Mouse (Mus musculus): ENCODE data around the gene Stap2.

Gene Stap2

GRCm38 (mm10) chr17:56005415-56006061, at the start of gene Stap2, which contains the start of gene Mpnd:
Gene Stap2, minus strand, starts transcription at chr17:56005584.
Gene Mpnd, plus strand, starts transcription at chr17:56005711.
- DNase-seq (ENCODE audit: extremely low read depth, low read depth, low spot score), result peak; percentile 47

- DNase-seq (ENCODE audit: extremely low read depth, low read depth, low spot score), result no peak
Measured at GRCm38 (mm10) chr17:56054938-56055337, 49.6 kb upstream of the Stap2 start.

DNA sequence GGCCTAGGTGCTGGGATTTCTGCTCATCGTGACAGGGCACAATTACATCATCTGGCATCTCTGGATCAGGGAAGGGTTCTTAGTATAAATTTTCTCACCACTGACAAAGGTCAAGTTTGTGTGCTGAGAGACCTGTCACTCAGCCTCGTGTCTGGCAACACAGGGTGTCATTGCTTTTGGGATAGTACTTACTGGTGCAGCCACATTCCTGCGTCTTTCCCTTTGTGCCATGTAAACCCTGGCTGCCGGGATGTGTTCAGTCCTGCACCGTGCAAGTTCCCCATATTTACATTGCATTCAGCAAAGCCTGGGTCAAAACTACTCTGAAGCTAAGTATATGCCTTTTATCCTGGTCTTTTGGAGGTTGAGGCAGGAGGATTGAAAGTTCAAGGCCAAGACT, 46.0 kb upstream of the Stap2 start:
- DNase-seq (ENCODE audit: extremely low read depth, low read depth, low spot score), result peak; percentile 69

DNA sequence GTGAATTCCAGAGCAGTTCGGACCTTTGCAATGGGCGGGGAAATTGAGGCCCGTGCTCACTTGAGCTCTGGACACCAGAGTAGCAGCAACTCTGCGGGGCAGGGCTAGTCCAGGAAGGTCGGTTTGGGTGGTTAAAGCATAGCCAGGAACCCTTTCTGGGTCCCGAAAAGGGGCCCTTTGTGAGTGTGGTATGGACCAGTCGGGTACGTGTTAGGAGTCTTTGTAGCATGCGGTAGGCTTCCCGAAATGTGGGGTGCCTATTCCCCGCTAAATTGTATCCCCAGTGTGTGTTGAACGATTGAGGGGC, 35.4 kb upstream of the Stap2 start:
- no peak for DNase-seq (ENCODE audit: extremely low read depth, low read depth, low spot score)

DNA sequence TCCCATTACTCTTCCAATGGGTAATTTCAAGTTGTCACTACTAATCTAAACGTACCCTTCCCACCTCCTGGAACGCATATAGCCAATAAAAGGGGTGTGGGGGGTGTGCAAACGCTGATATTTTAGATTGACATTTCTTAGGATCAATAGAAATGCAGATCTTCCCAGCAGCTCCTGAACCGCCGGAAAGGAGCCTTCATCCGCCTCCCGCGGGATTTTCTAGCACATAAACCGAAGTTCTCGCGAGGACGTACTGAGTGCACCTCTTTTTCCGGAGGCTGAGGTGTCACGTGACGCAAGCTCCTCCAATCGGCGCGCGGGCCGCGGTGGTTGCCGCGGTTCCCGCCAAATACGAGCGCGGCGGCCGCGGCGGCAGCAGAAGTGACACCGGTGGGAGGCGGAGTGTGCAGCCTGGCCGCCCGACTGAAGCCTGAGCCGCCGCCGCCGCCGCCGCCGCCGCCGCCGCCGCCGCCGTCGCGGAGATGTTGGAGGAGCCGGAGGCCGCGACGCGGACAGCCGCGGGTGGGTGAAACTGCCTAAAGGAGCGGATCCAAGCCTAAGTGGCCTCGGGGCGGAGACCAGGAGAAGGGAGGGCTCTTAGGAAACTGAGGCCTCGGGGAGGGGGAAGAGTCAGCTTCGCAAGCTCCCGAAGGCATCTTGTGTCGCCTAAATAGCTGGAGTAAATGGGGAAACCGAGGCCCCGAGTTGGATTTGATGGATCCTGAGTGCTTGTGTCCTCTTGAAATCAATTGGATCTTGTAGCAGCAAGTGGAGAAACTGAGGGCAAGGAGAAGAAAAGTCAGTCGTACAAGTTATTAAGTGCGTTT, 34.9 kb upstream of the Stap2 start, which contains the start of gene Chaf1a:
TSS of gene Chaf1a (plus strand) at position 410 of the 827 bp plus-strand sequence.
- DNase-seq (ENCODE audit: extremely low read depth, low read depth, low spot score), result peak; percentile 82

DNA sequence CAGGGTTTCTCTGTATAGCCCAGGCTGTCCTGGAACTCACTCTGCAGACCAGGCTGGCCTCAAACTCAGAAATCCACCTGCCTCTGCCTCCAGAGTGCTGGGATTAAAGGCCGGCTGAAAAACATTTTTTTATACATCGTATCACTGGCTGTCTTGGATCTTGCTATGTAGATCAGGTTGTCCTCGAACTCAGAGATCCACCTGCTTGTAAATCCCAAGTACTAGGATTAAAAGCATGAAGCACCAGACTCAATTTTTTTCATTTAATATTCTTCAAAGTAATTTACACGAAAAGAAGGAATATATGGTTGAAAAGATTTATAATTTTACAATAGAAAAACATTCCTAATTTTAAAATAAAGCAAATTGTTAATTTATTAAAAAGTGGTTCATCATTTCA, 34.0 kb upstream of the Stap2 start:
- DNase-seq (ENCODE audit: extremely low read depth, low read depth, low spot score), result no peak

- peak; percentile 42 for DNase-seq (ENCODE audit: extremely low read depth, low read depth, low spot score)
Measured at GRCm38 (mm10) chr17:56038583-56039261, 33.3 kb upstream of the Stap2 start.

GRCm38 (mm10) chr17:56036901-56037287, 31.5 kb upstream of the Stap2 start:
- no peak for DNase-seq (ENCODE audit: extremely low read depth, low read depth, low spot score)

DNA sequence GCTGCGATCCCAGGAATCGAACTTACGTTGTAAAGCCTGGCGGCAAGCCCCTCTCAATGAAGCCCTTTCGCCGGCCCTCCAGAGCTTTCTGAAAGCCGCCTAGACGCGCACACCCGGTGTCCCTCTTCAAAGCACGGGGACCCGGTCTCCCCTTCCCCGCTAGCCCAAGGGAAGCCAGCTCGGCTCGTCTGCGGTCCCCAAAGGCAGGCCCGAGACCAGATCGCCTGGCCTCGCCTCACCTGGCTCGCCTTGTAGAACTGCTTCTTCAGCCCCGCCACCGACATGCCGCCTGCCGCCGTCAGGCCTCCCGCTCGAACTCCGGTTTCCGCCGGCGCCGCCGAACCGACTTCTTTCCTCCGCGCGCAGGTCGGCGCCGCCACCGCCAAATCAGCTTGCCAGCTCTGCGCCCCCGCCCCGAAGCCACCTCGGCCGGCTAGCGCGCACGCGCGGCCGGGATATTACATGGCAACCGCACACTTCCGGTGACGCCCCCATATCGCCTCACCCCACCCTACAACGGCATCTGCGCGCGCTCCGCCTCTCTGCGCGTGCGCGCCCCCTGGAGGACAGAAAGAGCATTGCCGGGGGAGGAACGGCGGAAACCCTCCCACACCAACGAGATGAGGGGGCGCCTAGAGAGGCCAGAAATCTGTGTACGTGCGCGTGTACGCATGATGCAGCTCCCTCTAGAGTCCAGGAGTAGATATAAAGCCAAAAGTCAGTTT, 31.0 kb upstream of the Stap2 start, which contains the start of gene Sh3gl1:
TSS of gene Sh3gl1 (minus strand) at position 460 of the 725 bp plus-strand sequence.
- peak; percentile 55 for DNase-seq (ENCODE audit: extremely low read depth, low read depth, low spot score)

DNA sequence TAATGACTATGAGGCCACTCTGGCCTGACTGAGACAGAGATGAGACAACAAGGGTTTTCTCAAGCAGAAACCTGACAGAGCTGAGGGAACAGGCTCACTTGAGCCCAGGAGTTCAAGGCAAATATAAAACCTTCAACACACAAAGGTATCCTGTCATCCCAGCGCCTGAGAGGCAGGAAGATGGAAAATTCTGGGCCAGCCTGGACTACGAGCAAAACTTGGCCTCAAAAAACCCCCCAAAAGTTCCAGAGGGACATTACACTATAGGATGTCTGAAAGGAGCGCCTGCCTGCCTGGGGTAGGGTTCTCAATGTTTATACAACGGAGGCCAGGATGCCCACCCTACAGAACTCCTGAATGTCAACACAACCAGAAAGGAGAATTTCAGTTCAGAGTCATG, 29.8 kb upstream of the Stap2 start:
- DNase-seq (ENCODE audit: extremely low read depth, low read depth, low spot score), result no peak

- DNase-seq (ENCODE audit: extremely low read depth, low read depth, low spot score), result no peak
Measured at GRCm38 (mm10) chr17:56034726-56035100, 29.3 kb upstream of the Stap2 start.

GRCm38 (mm10) chr17:56034040-56034725, 28.8 kb upstream of the Stap2 start:
- no peak for DNase-seq (ENCODE audit: extremely low read depth, low read depth, low spot score)

- no peak for DNase-seq (ENCODE audit: extremely low read depth, low read depth, low spot score)
Measured at GRCm38 (mm10) chr17:56032831-56033230, 27.4 kb upstream of the Stap2 start.

DNA sequence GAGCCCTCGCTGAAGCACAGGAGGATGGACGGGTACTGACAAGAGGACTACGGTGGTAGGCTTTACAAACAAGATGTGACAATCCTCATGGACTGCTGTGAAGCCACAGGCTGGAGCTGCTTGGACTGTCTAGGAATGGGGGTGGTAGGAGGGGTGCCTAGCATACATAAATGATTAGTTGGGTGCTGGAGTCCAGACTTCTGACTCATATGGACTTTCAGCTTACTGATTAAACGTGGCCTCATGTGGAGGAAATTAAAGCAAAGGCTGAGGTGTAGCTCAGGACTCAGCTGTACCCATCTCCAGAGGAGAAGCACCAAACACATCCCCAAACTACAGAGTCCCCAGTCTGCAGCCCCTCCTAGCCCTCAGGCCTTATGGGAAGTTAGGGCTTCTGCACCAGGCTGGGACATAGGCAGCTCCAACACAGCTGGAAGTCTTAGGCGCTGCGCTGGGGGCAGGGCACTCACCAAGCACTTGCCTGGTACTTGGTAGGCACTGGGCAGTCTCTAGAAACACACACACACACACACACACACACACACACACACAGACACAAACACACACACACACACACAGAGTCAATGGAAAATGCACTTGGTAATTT, 26.8 kb upstream of the Stap2 start:
- DNase-seq (ENCODE audit: extremely low read depth, low read depth, low spot score), result no peak

DNA sequence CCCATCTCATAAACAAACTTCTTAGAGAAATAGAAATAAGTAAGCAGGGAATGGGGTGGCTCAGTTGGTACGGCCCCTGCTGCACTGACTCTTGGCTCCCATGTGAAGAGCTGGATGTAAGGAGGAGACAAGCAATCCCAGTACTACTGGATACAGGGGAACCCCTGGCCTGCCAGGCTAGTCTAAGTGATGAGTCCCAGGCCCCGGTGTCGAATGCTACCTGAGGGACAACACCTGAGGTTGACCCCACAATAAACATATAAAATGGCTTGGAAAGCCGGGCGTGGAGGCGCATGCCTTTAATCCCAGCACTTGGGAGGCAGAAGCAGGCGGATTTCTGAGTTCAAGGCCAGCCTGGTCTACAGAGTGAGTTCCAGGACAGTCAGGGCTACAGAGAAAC, 26.0 kb upstream of the Stap2 start:
- DNase-seq (ENCODE audit: extremely low read depth, low read depth, low spot score), result no peak

- no peak for DNase-seq (ENCODE audit: extremely low read depth, low read depth, low spot score)
Measured at GRCm38 (mm10) chr17:56030919-56031318, 25.5 kb upstream of the Stap2 start.

- DNase-seq (ENCODE audit: extremely low read depth, low read depth, low spot score), result no peak
Measured at GRCm38 (mm10) chr17:56030238-56030870, 25.0 kb upstream of the Stap2 start.

GRCm38 (mm10) chr17:56027801-56028441, 22.5 kb upstream of the Stap2 start:
- DNase-seq (ENCODE audit: extremely low read depth, low read depth, low spot score), result no peak

DNA sequence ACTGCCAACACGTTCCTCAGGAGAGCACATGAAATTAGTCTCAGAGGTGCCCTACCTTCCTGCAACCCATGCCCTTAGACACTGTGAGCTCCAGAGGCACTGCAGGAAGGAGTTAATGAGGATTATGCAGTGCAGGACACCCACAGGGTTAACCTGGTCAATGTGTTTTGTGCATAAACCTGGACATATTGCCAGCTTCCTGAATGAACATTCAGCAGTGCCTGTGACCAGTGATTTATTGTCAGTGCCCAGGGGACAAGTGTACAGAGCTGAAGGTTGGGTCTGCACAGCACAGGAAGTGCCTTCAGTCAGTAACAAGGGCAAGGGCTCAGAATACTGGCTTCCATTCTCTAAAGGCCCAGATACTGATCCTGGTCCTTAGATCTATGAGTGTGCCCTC, 21.5 kb upstream of the Stap2 start:
- no peak for DNase-seq (ENCODE audit: extremely low read depth, low read depth, low spot score)
